Mouse (Mus musculus) erythroblast, adult 5-6 weeks (primary cell): Measurements from ENCODE around the gene Golt1b. TPM values are rescaled to one million over a fixed set of nuclear protein-coding genes. Genes with fewer than 3 reads are reported as not detected.
A peak's percentile ranks its signal among the peaks of the same experiment; 100 is the strongest.

Source experiments
- ATAC-seq: replicated peaks from 2 replicates; pipeline ENCODE4 v1.8.0; 2016; ENCODE audit warnings: moderate number of reproducible peaks, mild to moderate bottlenecking, moderate TSS enrichment, inconsistent platforms; ENCODE audit not compliant: poor library complexity, low FRiP score, severe bottlenecking
- total RNA-seq, 2 experiments: library from RNA; stranded (forward) in 1 of 2; stranded (reverse) in 1 of 2; fragments of 150-400 nt in 1 of 2; fragments of 200-764, 138-1000 nt in 1 of 2; gene quantifications; 2 replicates each; pipeline versions ENCODE4 v1.2.3 to v1.2.4; 2015 to 2017; ENCODE audit warnings: low replicate concordance in 2 of 2

Golt1b gene
- total RNA-seq, 2 experiments from 2014 or later, result 6.3 to 9.1 TPM

DNA sequence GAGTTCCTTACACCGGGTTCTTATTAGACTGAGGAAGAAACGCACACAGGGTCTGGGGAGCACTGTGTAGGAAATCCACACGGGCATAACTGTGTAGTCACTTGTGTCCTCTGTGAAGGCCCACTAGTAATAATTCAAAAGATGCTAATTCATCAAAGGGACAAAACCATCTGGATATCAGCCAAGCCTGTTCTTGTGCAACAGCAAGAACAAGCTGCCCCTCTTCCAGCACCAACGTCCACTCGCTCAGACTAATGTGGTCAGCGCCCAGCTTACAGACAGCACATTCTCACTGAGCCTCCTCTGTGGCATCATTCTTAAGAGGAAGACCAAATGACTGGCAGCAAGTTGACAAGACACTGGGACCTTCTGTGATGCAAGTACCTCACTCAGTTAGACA, 7.1 kb upstream of the Golt1b start:
- ATAC-seq, result no peak

DNA sequence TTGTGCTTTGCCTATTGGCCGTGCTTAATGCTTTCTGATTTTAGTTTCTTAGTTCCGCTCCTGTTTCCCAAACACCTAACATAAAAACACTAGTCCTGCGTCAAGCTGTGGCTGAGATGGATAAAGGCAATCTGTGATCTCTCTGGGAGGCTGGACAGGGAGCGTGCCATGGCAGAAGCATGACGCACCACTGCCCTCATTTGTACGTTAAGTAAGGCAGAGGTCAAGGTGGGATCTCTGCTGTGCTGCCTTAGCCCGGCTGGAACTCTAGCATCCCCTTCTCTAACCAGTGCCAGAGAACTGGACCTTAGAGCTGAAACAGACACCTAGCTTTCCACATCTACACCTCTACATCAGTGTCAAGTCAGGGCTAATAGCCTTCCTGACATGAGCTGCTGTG, 5.4 kb upstream of the Golt1b start:
- ATAC-seq, result no peak

DNA sequence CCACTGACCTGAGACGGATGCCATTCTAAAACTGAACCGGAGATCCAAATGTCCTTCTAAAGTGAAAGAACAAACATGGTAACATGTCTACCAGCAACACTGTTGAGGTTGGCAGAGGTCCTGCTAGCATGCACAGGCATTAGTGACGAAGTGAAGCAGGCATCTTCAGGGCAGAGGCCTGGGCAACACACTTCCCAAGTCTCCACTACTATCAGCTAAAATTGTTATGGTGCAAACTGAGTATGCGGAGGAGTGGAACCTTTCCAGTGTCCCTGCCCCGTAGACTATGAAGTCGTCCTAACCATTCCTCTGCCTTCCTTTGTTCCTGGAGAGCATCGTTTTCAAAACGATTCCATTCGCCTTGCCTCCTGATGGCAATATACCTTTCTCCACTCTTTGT, 2.5 kb upstream of the Golt1b start:
- no peak for ATAC-seq

- ATAC-seq, result peak; percentile 34; the same call in 1 of the 2 replicates
These were observed 573 bp upstream of the Golt1b start for GRCm38 (mm10) chr6:142386285-142387010.

DNA sequence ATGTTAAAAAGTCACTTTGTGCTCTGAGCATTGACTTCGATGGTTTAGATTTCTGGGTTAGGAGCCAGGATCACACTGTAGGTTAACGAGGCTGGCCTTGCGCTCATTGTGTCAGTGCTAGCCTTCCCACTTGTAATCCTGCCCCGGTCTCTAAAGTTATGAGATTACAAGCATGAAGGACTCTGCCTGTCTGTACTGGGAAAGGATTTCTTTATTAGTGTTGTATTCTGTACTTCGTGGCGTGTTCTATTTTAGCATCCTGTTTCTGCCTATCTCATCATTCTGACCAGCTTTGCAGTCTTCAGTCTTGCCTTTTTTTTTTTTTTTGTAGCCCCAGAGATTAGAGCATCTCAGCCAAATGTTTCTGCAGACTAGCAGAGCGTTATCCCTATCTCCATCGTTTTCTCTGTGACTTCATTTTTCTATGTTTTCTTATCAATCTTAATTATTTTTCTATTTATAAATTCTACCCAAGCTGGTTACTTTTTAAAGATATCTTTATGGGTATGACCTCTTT, 792 bp downstream of the Golt1b start:
- ATAC-seq, result no peak

- no peak for ATAC-seq
These were observed 2.1 kb downstream of the Golt1b start for GRCm38 (mm10) chr6:142389101-142389500.

GRCm38 (mm10) chr6:142392312-142392711, 5.3 kb downstream of the Golt1b start:
- no peak for ATAC-seq

DNA sequence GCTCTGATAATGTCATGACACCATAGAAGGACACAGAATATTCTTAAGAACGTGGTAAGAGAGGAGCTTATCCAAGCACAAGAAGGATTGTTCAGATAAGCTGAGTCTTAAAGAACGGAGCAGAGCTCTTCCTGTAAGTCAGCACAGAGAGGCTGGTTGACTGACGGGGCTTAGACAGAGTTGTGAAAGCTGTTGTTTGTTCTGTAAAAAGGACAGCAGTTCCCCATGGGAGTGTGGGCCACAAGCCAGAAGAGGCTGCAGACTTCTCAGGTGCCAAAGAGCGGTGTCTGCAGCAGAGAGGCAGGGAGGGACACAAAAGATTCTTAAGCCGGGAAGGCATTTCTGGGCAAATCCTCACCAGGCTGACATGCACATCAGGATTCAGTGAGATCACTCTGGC, 7.6 kb downstream of the Golt1b start:
- ATAC-seq, result no peak

DNA sequence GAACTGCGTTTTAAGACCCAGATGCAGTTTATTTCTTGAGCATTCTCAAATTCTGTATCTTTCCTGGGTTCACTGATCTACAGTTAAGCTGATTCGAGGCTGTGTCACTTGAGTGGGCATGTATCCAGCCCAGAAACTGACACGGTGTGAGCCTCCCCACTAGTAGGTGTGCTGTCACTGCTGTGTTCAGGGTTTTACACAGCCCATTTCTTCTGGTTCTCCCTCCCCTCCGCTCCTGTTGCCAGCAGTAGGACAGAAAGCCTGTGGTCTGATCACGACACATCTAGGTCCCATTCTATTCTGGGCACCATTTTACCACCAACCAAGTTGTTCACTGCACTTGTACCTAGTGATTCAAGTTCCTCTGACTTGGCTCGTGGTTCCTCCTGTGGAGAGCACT, 8.7 kb downstream of the Golt1b start:
- no peak; the same call in 1 of the 2 replicates for ATAC-seq

GRCm38 (mm10) chr6:142411140-142411539, 24.1 kb downstream of the Golt1b start:
- ATAC-seq, result no peak

DNA sequence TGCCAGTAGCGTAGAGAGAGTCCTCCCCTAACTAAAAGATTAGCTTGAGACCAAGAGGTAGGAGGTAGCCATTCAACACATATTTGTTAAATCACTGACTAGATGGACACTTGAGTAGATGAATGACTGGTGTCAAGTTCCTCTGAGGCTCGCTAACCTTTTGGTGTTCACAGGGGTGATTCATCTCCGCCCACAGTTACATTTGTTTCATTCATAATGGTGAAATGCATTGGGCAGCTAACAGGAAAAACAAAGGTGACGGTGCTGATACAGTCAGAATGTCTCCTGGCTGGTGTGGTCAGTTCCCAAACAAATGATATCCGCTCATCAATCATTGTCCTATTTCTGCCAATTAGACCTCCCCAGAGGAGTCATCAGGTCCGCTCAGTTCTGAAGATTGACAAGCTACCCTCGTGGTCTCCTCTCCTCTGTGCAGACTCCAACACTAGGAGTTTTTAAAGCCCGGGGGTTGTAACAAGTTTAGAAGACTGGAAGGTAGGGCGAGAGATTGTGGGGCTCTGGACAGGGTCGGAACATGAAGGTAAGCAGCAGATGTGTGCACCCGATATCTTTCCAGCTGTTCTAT, 26.0 kb downstream of the Golt1b start, which contains the start of gene Spx:
TSS of gene Spx (plus strand) at position 536 of the 586 bp plus-strand sequence.
- ATAC-seq, result no peak

DNA sequence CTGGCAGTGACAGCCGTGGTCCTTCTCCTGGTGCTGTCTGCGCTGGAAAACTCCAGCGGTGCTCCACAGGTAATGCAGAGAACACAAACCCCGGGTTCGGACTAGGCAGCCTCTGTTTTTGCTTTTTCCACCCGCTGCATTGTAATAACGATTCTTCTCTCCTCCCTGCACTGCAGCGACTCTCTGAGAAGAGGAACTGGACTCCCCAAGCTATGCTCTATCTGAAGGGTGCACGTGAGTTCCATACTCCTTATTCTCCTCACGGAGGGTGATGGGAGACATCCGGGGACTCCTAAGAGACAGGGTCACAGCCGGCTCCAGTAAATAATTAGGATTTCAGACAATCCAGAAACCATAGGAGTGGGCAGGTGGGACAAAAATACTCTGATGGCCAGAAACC, 26.8 kb downstream of the Golt1b start:
- ATAC-seq, result no peak

- no peak for ATAC-seq
These were observed 27.6 kb downstream of the Golt1b start for GRCm38 (mm10) chr6:142414597-142414996.

- no peak for ATAC-seq
These were observed 38.0 kb downstream of the Golt1b start for GRCm38 (mm10) chr6:142424976-142425375.

DNA sequence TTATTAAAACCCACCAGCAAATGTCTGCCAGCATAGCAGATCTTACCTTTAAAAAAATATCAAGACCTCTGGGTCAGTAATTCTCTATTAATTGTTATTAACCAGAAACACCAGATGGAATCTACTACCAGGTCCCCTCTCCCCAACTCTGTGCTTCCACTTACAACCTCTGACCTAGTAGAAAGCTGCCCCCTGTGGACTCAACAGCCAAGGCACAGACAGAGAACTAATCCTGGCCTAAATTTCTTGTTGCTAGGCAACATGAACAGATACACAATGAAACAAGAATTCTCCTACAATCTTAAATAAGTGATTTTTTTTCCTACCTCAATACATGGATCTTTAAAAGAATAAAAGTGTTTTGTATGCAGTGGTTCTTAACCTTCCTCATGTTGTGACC, 42.1 kb downstream of the Golt1b start:
- no peak for ATAC-seq

DNA sequence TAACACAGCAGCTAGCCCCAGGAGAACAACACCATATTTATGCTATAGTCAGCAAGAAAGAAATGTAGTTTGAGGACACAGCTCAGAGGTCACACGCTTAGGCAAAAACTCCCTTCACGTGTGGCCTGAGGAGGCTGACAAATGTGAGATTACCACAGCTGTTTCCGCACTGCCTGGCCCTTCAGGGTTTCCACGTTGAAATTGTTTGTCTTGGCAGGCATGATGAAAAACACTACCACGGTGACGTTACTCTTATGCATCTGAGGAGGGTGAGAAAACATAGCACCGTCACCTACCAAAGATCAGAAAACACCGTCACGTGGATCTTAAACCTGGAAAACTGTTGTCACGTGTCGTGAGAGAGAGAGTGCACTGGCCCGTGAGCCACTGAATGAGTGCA, 64.4 kb downstream of the Golt1b start:
- ATAC-seq, result no peak

- no peak for ATAC-seq
These were observed 66.3 kb downstream of the Golt1b start for GRCm38 (mm10) chr6:142453311-142453710.
